In the genomic region with DNA sequence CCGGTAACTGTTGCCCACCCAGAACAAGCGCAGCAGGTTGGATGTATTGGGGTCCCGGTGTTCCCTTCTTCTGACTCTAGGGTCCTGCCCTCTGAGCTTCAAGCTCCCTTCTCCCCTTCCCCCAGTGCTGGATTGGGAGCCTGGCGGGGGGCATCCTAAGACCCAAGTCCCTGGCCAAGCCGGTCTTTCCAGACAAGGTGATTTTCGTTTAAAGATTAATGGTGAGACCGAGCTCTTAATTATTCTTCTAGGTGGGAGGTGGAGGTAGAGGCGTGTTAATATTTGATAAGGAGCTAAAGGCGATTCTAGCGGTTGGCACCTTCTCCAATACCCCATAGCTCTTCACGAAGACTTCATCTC, we compare ENCODE assay signal across 9 mouse cellular contexts. TPM values are rescaled to one million over a fixed set of nuclear protein-coding genes. Genes with fewer than 3 reads are reported as not detected.
DNase-seq lines count a peak whose midpoint lies in the region; ATAC-seq and TF ChIP-seq lines count a peak whose summit lies in the region.
"Had no signal": no experiment of that assay in that cellular context is flagged by ENCODE, and none has a peak within 500 bp of the region (broad histone marks: within the 10 kb centered on the region; RNA-seq: fewer than 3 reads in every experiment).

No protein-coding gene starts in this region.

- H3K9ac ChIP-seq in forebrain, embryonic 14.5 days (ENCODE audit: low read length), result peak overlapping the region; percentile 35; the same call in 1 of the 2 replicates
- no peak overlapping the region for H3K9ac ChIP-seq in kidney, embryonic 14.5 days (ENCODE audit: low read depth, low read length)
- H3K9ac ChIP-seq in midbrain, postnatal 0 days (replicated peaks; ENCODE audit: low read length, poor library complexity, severe bottlenecking), result no peak overlapping the region

- no peaks in the 10 kb centered on the region for H3K9me3 ChIP-seq in forebrain, embryonic 14.5 days (replicated peaks; ENCODE audit: control insufficient read depth, low read length)
- no peaks in the 10 kb centered on the region for H3K9me3 ChIP-seq in kidney, embryonic 14.5 days (ENCODE audit: control insufficient read depth, low read length)
- no peaks in the 10 kb centered on the region for H3K9me3 ChIP-seq in midbrain, postnatal 0 days (ENCODE audit: low read length)

- H3K4me3 ChIP-seq in lung, adult 2 months (replicated peaks; ENCODE audit: extremely low read depth, low read depth, low read length), result peak overlapping the region; percentile 51
- peak overlapping the region; percentile 16 for H3K4me3 ChIP-seq in forebrain, embryonic 14.5 days (ENCODE audit: low read depth, low read length)
- peak overlapping the region; percentile 36 for H3K4me3 ChIP-seq in kidney, embryonic 14.5 days (ENCODE audit: low read length)
- peak overlapping the region; percentile 42 for H3K4me3 ChIP-seq in midbrain, postnatal 0 days (ENCODE audit: low read depth, low read length)

- ATAC-seq in forebrain, embryonic 14.5 days, result no peak
- ATAC-seq in kidney, embryonic 14.5 days (ENCODE audit: low FRiP score, low TSS enrichment), result 0 out of 2 replicates have a peak, but pooled peaks have one; percentile 14
- ATAC-seq in midbrain, postnatal 0 days (ENCODE audit: low FRiP score), result no peak
- no peak for ATAC-seq in megakaryocyte-erythroid progenitor cell, adult 5-6 weeks (replicated peaks; ENCODE audit: low FRiP score, low TSS enrichment, poor library complexity, severe bottlenecking)
- no peak for ATAC-seq in frontal cortex, adult (ENCODE audit: low TSS enrichment)

- H3K27me3 ChIP-seq in forebrain, embryonic 14.5 days (replicated peaks; ENCODE audit: control insufficient read depth, insufficient read depth, low read length), result peaks cover 36% of the 10 kb centered on the region
- H3K27me3 ChIP-seq in kidney, embryonic 14.5 days (ENCODE audit: control insufficient read depth, insufficient read depth, low read length), result peaks cover 16% of the 10 kb centered on the region; the same call in 1 of the 2 replicates
- peaks cover 42% of the 10 kb centered on the region for H3K27me3 ChIP-seq in midbrain, postnatal 0 days (ENCODE audit: insufficient read depth, low read length)

- no peak for DNase-seq in lung, adult 2 months
- no peak for DNase-seq in lung, postnatal 14 days
- no peak for DNase-seq in forebrain, embryonic 14.5 days (ENCODE audit: low spot score)
- no peak for DNase-seq in midbrain, postnatal 0 days (ENCODE audit: low spot score)
- no peak for DNase-seq in natural killer cell, adult 2 months (ENCODE audit: low spot score in 2 of 2)
- DNase-seq: thymus, postnatal 25 days had no signal

- no peak for TF ChIP-seq CTCF in lung, adult 2 months (IDR thresholded peaks at IDR 0.05; ENCODE audit: insufficient read depth, low read length)
- TF ChIP-seq CTCF in midbrain, postnatal 0 days (IDR thresholded peaks at IDR 0.05), result no peak

- peak overlapping the region; percentile 57 for H3K4me2 ChIP-seq in forebrain, embryonic 14.5 days (ENCODE audit: low read length)
- H3K4me2 ChIP-seq in kidney, embryonic 14.5 days (replicated peaks; ENCODE audit: low read depth, low read length), result peak overlapping the region; percentile 53
- H3K4me2 ChIP-seq in midbrain, postnatal 0 days (ENCODE audit: low read depth, low read length, poor library complexity, severe bottlenecking), result peak overlapping the region; percentile 61

- H3K27ac ChIP-seq in forebrain, embryonic 14.5 days (ENCODE audit: low read depth, low read length), result no peak overlapping the region
- no peak overlapping the region for H3K27ac ChIP-seq in kidney, embryonic 14.5 days (ENCODE audit: low read depth, low read length)
- no peak overlapping the region for H3K27ac ChIP-seq in midbrain, postnatal 0 days (ENCODE audit: low read depth, low read length)

- no peak for TF ChIP-seq POLR2A in lung, adult 2 months (IDR thresholded peaks at IDR 0.05; ENCODE audit: borderline replicate concordance, extremely low read depth, low read depth, low read length)

- H3K4me1 ChIP-seq in lung, adult 2 months (ENCODE audit: control insufficient read depth, insufficient read depth, low read length), result peaks cover 8% of the 10 kb centered on the region; the same call in 1 of the 2 replicates
- H3K4me1 ChIP-seq in forebrain, embryonic 14.5 days (ENCODE audit: control insufficient read depth, insufficient read depth, low read length), result peaks cover 6% of the 10 kb centered on the region; the same call in 1 of the 2 replicates
- peaks cover 17% of the 10 kb centered on the region for H3K4me1 ChIP-seq in kidney, embryonic 14.5 days (ENCODE audit: control insufficient read depth, insufficient read depth, low read length)
- no peaks in the 10 kb centered on the region for H3K4me1 ChIP-seq in midbrain, postnatal 0 days (ENCODE audit: insufficient read depth, low read length)

- no peaks in the 10 kb centered on the region for H3K36me3 ChIP-seq in forebrain, embryonic 14.5 days (ENCODE audit: control insufficient read depth, insufficient read depth, low read length)
- H3K36me3 ChIP-seq in kidney, embryonic 14.5 days (ENCODE audit: control insufficient read depth, insufficient read depth, low read length), result no peaks in the 10 kb centered on the region
- H3K36me3 ChIP-seq in midbrain, postnatal 0 days (ENCODE audit: insufficient read depth, low read length), result no peaks in the 10 kb centered on the region

- WGBS in lung, adult 2 months, result 17% methylated on average over 11 of the region's 11 CpGs
- 2% methylated on average over 11 of the region's 11 CpGs for WGBS in forebrain, embryonic 14.5 days
- WGBS in kidney, embryonic 14.5 days, result 5% methylated on average over 11 of the region's 11 CpGs
- under 1% methylated on average over 11 of the region's 11 CpGs for WGBS in midbrain, postnatal 0 days

RNA-seq across cellular contexts. Expression of a gene that starts 0.7 kb away (rescaled TPM):
- polyA plus RNA-seq in lung, adult 2 months (2012; rRNA removed), result 143 and 190 TPM in 2 replicates
- polyA plus RNA-seq in forebrain, embryonic 14.5 days (2014; fragmentation: Nextera tagmentation; extraction: Ambion mirVana), result 2.7 and 3.8 TPM in 2 replicates
- 58.6 and 65.3 TPM in 2 replicates for polyA plus RNA-seq in kidney, embryonic 14.5 days (2014; fragmentation: Nextera tagmentation; extraction: Ambion mirVana)
- 0.71 and 1.5 TPM in 2 replicates for total RNA-seq in midbrain, postnatal 0 days (2014; rRNA removed)
- polyA plus RNA-seq in midbrain, postnatal 0 days (2015; fragmentation: Nextera tagmentation; extraction: Ambion mirVana), result 9.0 and 12.1 TPM in 2 replicates
- not detected in 2 replicates for total RNA-seq in megakaryocyte-erythroid progenitor cell, adult 5-6 weeks (2014; fragmentation: Nextera tagmentation)
- total RNA-seq in megakaryocyte-erythroid progenitor cell, adult 5-6 weeks (2017), result not detected in 2 replicates

RNA-seq across cellular contexts. Expression of a gene that starts 42.1 kb away (rescaled TPM):
- 6.5 and 7.7 TPM in 2 replicates for polyA plus RNA-seq in lung, adult 2 months (2012; rRNA removed)
- polyA plus RNA-seq in forebrain, embryonic 14.5 days (2014; fragmentation: Nextera tagmentation; extraction: Ambion mirVana), result 70.7 and 78.3 TPM in 2 replicates
- polyA plus RNA-seq in kidney, embryonic 14.5 days (2014; fragmentation: Nextera tagmentation; extraction: Ambion mirVana), result 71.6 and 81.0 TPM in 2 replicates
- 30.0 and 36.0 TPM in 2 replicates for total RNA-seq in midbrain, postnatal 0 days (2014; rRNA removed)
- 79.7 and 86.3 TPM in 2 replicates for polyA plus RNA-seq in midbrain, postnatal 0 days (2015; fragmentation: Nextera tagmentation; extraction: Ambion mirVana)
- 32.7 and 51.7 TPM in 2 replicates for total RNA-seq in megakaryocyte-erythroid progenitor cell, adult 5-6 weeks (2014; fragmentation: Nextera tagmentation)
- 31.9 and 41.2 TPM in 2 replicates for total RNA-seq in megakaryocyte-erythroid progenitor cell, adult 5-6 weeks (2017)
